ENCODE assay signal across 8 mouse cellular contexts in genomic region chr12:72976718-72977117, GRCm38 (mm10). TPM values are rescaled to one million over a fixed set of nuclear protein-coding genes. Genes with fewer than 3 reads are reported as not detected.
DNase-seq lines count a peak whose midpoint lies in the region; ATAC-seq lines count a peak whose summit lies in the region.

No protein-coding gene starts in this region.

- no peak overlapping the region for H3K27ac ChIP-seq in hindbrain, embryonic 16.5 days (ENCODE audit: low read depth, low read length)

- no peaks in the 10 kb centered on the region for H3K36me3 ChIP-seq in hindbrain, embryonic 16.5 days (ENCODE audit: control insufficient read depth, insufficient read depth, low read length)

- 3% methylated on average over 12 of the region's 12 CpGs for WGBS in hindbrain, embryonic 16.5 days

- no peak overlapping the region for H3K9ac ChIP-seq in hindbrain, embryonic 16.5 days (ENCODE audit: low read depth, low read length)

- H3K4me2 ChIP-seq in hindbrain, embryonic 16.5 days (ENCODE audit: low read length), result peak overlapping the region; percentile 32

- ATAC-seq in hindbrain, embryonic 16.5 days, result peak; percentile 86

- H3K27me3 ChIP-seq in hindbrain, embryonic 16.5 days (replicated peaks; ENCODE audit: control insufficient read depth, insufficient read depth, low read length), result peaks cover 17% of the 10 kb centered on the region

- peak overlapping the region; percentile 20; the same call in 1 of the 2 replicates for H3K4me3 ChIP-seq in hindbrain, embryonic 16.5 days (ENCODE audit: low read length)

- DNase-seq in NIH3T3 (ENCODE audit: low read depth), result peak; percentile 86
- DNase-seq in cerebellum, postnatal 14 days, result peak; percentile 81 to 85
- peak; percentile 73 for DNase-seq in gastrocnemius, adult 18-20 months (ENCODE audit: low spot score)
- peak; percentile 32 for DNase-seq in left cerebral cortex, adult 11 months (ENCODE audit: low spot score)
- peak; percentile 70 to 79 for DNase-seq in lung, postnatal 4 days
- DNase-seq in right cerebral cortex, adult 18-20 months, result peak; percentile 73
- peak; percentile 29 for DNase-seq in urinary bladder, adult 2 months (ENCODE audit: low spot score)

- no peaks in the 10 kb centered on the region for H3K9me3 ChIP-seq in hindbrain, embryonic 16.5 days (ENCODE audit: control insufficient read depth, low read length)

- H3K4me1 ChIP-seq in hindbrain, embryonic 16.5 days (ENCODE audit: control insufficient read depth, insufficient read depth, low read depth, low read length), result no peaks in the 10 kb centered on the region; the same call in 1 of the 2 replicates

RNA-seq across cellular contexts. Expression of gene 4930447C04Rik, which starts 36.1 kb away (rescaled TPM):
- under 1 TPM in 1 of 2 experiments, not detected in 1; 0.26 TPM for total RNA-seq in gastrocnemius, adult 18-20 months (2021)
- 5.5 and 9.4 TPM in 2 replicates for polyA plus RNA-seq in hindbrain, embryonic 16.5 days (2015; fragmentation: Nextera tagmentation; extraction: Ambion mirVana)
- polyA plus RNA-seq in urinary bladder, adult 2 months (2012; rRNA removed), result 2.0 and 3.4 TPM in 2 replicates

RNA-seq across cellular contexts. Expression of gene Six6, which starts 37.0 kb away (rescaled TPM):
- total RNA-seq in gastrocnemius, adult 18-20 months (2021), result not detected
- polyA plus RNA-seq in hindbrain, embryonic 16.5 days (2015; fragmentation: Nextera tagmentation; extraction: Ambion mirVana), result not detected in 2 replicates
- polyA plus RNA-seq in urinary bladder, adult 2 months (2012; rRNA removed), result not detected in 2 replicates

Comparison
In these comparisons a context has a peak if more than half of its experiments do, and no peak if none do; other contexts are left out.
1. DNase-seq: peak in every context shown above with its lines; median percentile 86 in NIH3T3; 83 in cerebellum, postnatal 14 days; 74 in lung, postnatal 4 days; 73 in gastrocnemius, adult 18-20 months; 73 in right cerebral cortex, adult 18-20 months; 32 in left cerebral cortex, adult 11 months; 29 in urinary bladder, adult 2 months.